Mouse (Mus musculus) induced T-regulatory cell, adult 2 months (primary cell): ENCODE results near the gene Dnajc2.

Experiments
- DNase-seq: peaks from one replicate; pipeline ENCODE4 v3.0.0-alpha.2; 2012; ENCODE audit warnings: low read depth

Gene Dnajc2

GRCm38 (mm10) chr5:21785053-21785452 lies at the start of gene Dnajc2, which contains the start of gene Psmc2:
Gene Dnajc2 (minus strand): TSS chr5:21785251.
Gene Psmc2 (plus strand): TSS chr5:21785283.
- DNase-seq: peak; percentile 95

GRCm38 (mm10) chr5:21831761-21832160 lies 46.7 kb upstream of the Dnajc2 start:
- no peak for DNase-seq

- DNase-seq: no peak
Observed at GRCm38 (mm10) chr5:21828855-21829254, 43.8 kb upstream of the Dnajc2 start.

- DNase-seq: no peak
Observed at GRCm38 (mm10) chr5:21827643-21828042, 42.6 kb upstream of the Dnajc2 start.

- DNase-seq: no peak
Observed at GRCm38 (mm10) chr5:21826370-21826769, 41.3 kb upstream of the Dnajc2 start.

GRCm38 (mm10) chr5:21813994-21814393 lies 28.9 kb upstream of the Dnajc2 start:
- DNase-seq: peak; percentile 54

- DNase-seq: no peak
Observed at GRCm38 (mm10) chr5:21810924-21811323, 25.9 kb upstream of the Dnajc2 start.

- DNase-seq: no peak
Observed at GRCm38 (mm10) chr5:21804837-21805236, 19.8 kb upstream of the Dnajc2 start.

GRCm38 (mm10) chr5:21803691-21804188 lies 18.7 kb upstream of the Dnajc2 start:
- DNase-seq: no peak

- no peak for DNase-seq
Observed at GRCm38 (mm10) chr5:21802907-21803306, 17.9 kb upstream of the Dnajc2 start.

- no peak for DNase-seq
Observed at GRCm38 (mm10) chr5:21792166-21792565, 7.1 kb upstream of the Dnajc2 start.

- no peak for DNase-seq
Observed at GRCm38 (mm10) chr5:21789061-21789460, 4.0 kb upstream of the Dnajc2 start.

- DNase-seq: peak; percentile 9
Observed at GRCm38 (mm10) chr5:21787186-21788105, 2.4 kb upstream of the Dnajc2 start.

GRCm38 (mm10) chr5:21786258-21787185 lies 1.5 kb upstream of the Dnajc2 start:
- peak; percentile 97 for DNase-seq

- DNase-seq: no peak
Observed at GRCm38 (mm10) chr5:21785776-21786175, 725 bp upstream of the Dnajc2 start.

- DNase-seq: peak; percentile 60
Observed at GRCm38 (mm10) chr5:21784161-21785052, 644 bp downstream of the Dnajc2 start.

- DNase-seq: no peak
Observed at GRCm38 (mm10) chr5:21776491-21776890, 8.6 kb downstream of the Dnajc2 start.

- no peak for DNase-seq
Observed at GRCm38 (mm10) chr5:21769841-21770240, 15.2 kb downstream of the Dnajc2 start.

GRCm38 (mm10) chr5:21768506-21768905 lies 16.5 kb downstream of the Dnajc2 start:
- no peak for DNase-seq

GRCm38 (mm10) chr5:21745966-21746365 lies 39.1 kb downstream of the Dnajc2 start:
- no peak for DNase-seq

GRCm38 (mm10) chr5:21744651-21745050 lies 40.4 kb downstream of the Dnajc2 start:
- no peak for DNase-seq
